Mouse (Mus musculus): Measurements from ENCODE around the gene Dgkd.

- no peak for TF ChIP-seq POLR2A (IDR thresholded peaks at IDR 0.05; ENCODE audit: low read depth, low read length)
- no peak for TF ChIP-seq CTCF (IDR thresholded peaks at IDR 0.05; ENCODE audit: borderline replicate concordance, insufficient read depth, low read length)
These were observed 694 bp downstream of the Dgkd start for GRCm38 (mm10) chr1:87853601-87854361.
